Comparison of ENCODE assay signal across 11 mouse cellular contexts in genomic region chr3:87854795-87855568, GRCm38 (mm10). TPM values are rescaled to one million over a fixed set of nuclear protein-coding genes. Genes with fewer than 3 reads are reported as not detected.
A peak's percentile ranks its signal among the peaks of the same experiment; 100 is the strongest.
DNase-seq lines count a peak whose midpoint lies in the region; ATAC-seq lines count a peak whose summit lies in the region.
"Had no signal": no experiment of that assay in that cellular context is flagged by ENCODE, and none has a peak within 500 bp of the region (broad histone marks: within the 10 kb centered on the region; RNA-seq: fewer than 3 reads in every experiment).

No protein-coding gene starts in this region.

- H3K9ac ChIP-seq in lung, embryonic 15.5 days: no peak overlapping the region

- H3K36me3 ChIP-seq in lung, embryonic 15.5 days: peaks cover 34% of the 10 kb centered on the region

- no peak overlapping the region for H3K4me2 ChIP-seq in lung, embryonic 15.5 days

- 33% methylated on average over 7 of the region's 7 CpGs for WGBS in lung, embryonic 15.5 days

- H3K27ac ChIP-seq in lung, embryonic 15.5 days: no peak overlapping the region

- no peaks in the 10 kb centered on the region for H3K9me3 ChIP-seq in lung, embryonic 15.5 days

- no peak for ATAC-seq in cerebellum, adult (ENCODE audit: insufficient number of reproducible peaks, low FRiP score, low TSS enrichment)
- ATAC-seq in lung, embryonic 15.5 days (ENCODE audit: borderline replicate concordance, extremely low read depth, low FRiP score, low TSS enrichment): peak; percentile 7; the same call in 1 of the 2 replicates

- H3K27me3 ChIP-seq in lung, embryonic 15.5 days: no peaks in the 10 kb centered on the region

- H3K4me1 ChIP-seq in lung, embryonic 15.5 days: peaks cover 14% of the 10 kb centered on the region

- DNase-seq in cerebellum, postnatal 10 days: peak; percentile 29 to 46
- DNase-seq in lung, postnatal 25 days (ENCODE audit: low spot score): no peak
- DNase-seq in induced T-regulatory cell, adult 2 months (ENCODE audit: low read depth): peak; percentile 19
- DNase-seq in lung, postnatal 36 days: peak; percentile 27
- no peak for DNase-seq in left cerebral cortex, adult 18-20 months (ENCODE audit: low spot score in 2 of 2)
- DNase-seq in c-Kit-positive CD71-positive TER-119-positive erythroid progenitor cells, embryonic 14.5 days (ENCODE audit: low spot score): no peak

- no peak overlapping the region for H3K4me3 ChIP-seq in lung, embryonic 15.5 days
- H3K4me3 ChIP-seq: myocyte had no signal

RNA-seq across cellular contexts. Expression of gene Sh2d2a, which starts 8.4 kb away (rescaled TPM):
- polyA plus RNA-seq in lung, embryonic 15.5 days (2015; fragmentation: Nextera tagmentation; extraction: Ambion mirVana): 0.42 and 1.0 TPM in 2 replicates
- not detected for total RNA-seq in left cerebral cortex, adult 18-20 months (2021)
- polyA plus RNA-seq: limb, embryonic 11.5 days; myocyte had no signal

RNA-seq across cellular contexts. Expression of gene Prcc, which starts 30.4 kb away (rescaled TPM):
- polyA plus RNA-seq in lung, embryonic 15.5 days (2015; fragmentation: Nextera tagmentation; extraction: Ambion mirVana): 12.1 and 12.3 TPM in 2 replicates
- total RNA-seq in left cerebral cortex, adult 18-20 months (2021): 10 to 100 TPM; 58.4 to 59.5 TPM

RNA-seq across cellular contexts. Expression of gene Pear1, which starts 30.9 kb away (rescaled TPM):
- 29.4 and 32.4 TPM in 2 replicates for polyA plus RNA-seq in lung, embryonic 15.5 days (2015; fragmentation: Nextera tagmentation; extraction: Ambion mirVana)
- total RNA-seq in left cerebral cortex, adult 18-20 months (2021): 1 to 10 TPM; 7.0 to 7.5 TPM

RNA-seq across cellular contexts. Expression of gene Hdgf, which starts 51.1 kb away (rescaled TPM):
- 258 and 260 TPM in 2 replicates for polyA plus RNA-seq in lung, embryonic 15.5 days (2015; fragmentation: Nextera tagmentation; extraction: Ambion mirVana)
- total RNA-seq in left cerebral cortex, adult 18-20 months (2021): 100 to 1,000 TPM; 154 TPM

RNA-seq across cellular contexts. Expression of gene Insrr, which starts 58.2 kb away (rescaled TPM):
- 0.09 and 0.16 TPM in 2 replicates for polyA plus RNA-seq in lung, embryonic 15.5 days (2015; fragmentation: Nextera tagmentation; extraction: Ambion mirVana)
- under 1 TPM; 0.72 to 0.96 TPM for total RNA-seq in left cerebral cortex, adult 18-20 months (2021)
- total RNA-seq: granulocyte monocyte progenitor cell, adult 5-6 weeks had no signal
- polyA plus RNA-seq: myocyte had no signal

Comparison
In these comparisons a context has a peak if more than half of its experiments do, and no peak if none do; other contexts are left out.
1. DNase-seq: peak in cerebellum, postnatal 10 days (2 of 2), induced T-regulatory cell, adult 2 months (single experiment) and lung, postnatal 36 days (single experiment); none in lung, postnatal 25 days (single experiment), left cerebral cortex, adult 18-20 months (0 of 2) and c-Kit-positive CD71-positive TER-119-positive erythroid progenitor cells, embryonic 14.5 days (single experiment).